Mouse (Mus musculus): ENCODE measurements around the gene Vip. TPM values are rescaled to one million over a fixed set of nuclear protein-coding genes. Genes with fewer than 3 reads are reported as not detected.
A peak's percentile ranks its signal among the peaks of the same experiment; 100 is the strongest.

The Vip gene
- polyA plus RNA-seq (2015; fragmentation: Nextera tagmentation; extraction: Ambion mirVana): not detected in 2 replicates

DNA sequence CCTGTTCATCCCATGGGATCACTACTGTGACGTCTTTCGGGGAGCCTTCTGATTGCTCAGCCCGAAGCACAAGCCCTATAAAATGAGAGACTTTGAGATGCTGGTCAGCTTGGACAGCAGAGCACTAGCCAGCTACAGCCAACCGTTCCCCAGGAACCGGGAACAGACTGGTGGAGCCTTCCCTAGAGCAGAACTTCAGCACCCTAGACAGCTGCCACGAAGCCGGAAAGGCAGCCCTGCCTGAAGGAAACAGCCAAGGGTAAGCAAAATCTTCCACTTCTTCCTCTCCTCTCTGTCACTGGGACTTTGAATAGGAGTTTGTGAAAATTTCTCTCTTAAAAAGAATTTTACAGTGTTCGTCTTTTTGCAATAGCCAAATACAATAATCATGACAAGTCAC, at the start of gene Vip:
TSS of gene Vip (plus strand) at position 107 of the 400 bp plus-strand sequence.
- WGBS (ENCODE audit: insufficient replicate concordance): 24% methylated on average over 8 of the region's 8 CpGs
- no peak for ATAC-seq
- Histone ChIP-seq H3K27me3 (ENCODE audit: insufficient read depth, low read length) (no peaks in the 10 kb centered on the region), H3K4me2 (ENCODE audit: low read depth, low read length) (no peak within 1 kb of the TSS), H3K36me3 (replicated peaks; ENCODE audit: insufficient read depth, low read length) (no peaks in the 10 kb centered on the region), H3K9me3 (ENCODE audit: low read length) (no peaks in the 10 kb centered on the region), H3K27ac (ENCODE audit: low read depth) (no peak within 1 kb of the TSS), H3K4me3 (ENCODE audit: low read depth, low read length) (no peak within 1 kb of the TSS), H3K9ac (replicated peaks) (no peak within 1 kb of the TSS), H3K4me1 (ENCODE audit: insufficient read depth) (no peaks in the 10 kb centered on the region)
- peak; percentile 29 for DNase-seq
- TF ChIP-seq CTCF (IDR thresholded peaks at IDR 0.05; ENCODE audit: low read depth): no peak
- no peak for TF ChIP-seq EP300 (IDR thresholded peaks at IDR 0.05; ENCODE audit: low read depth)

DNA sequence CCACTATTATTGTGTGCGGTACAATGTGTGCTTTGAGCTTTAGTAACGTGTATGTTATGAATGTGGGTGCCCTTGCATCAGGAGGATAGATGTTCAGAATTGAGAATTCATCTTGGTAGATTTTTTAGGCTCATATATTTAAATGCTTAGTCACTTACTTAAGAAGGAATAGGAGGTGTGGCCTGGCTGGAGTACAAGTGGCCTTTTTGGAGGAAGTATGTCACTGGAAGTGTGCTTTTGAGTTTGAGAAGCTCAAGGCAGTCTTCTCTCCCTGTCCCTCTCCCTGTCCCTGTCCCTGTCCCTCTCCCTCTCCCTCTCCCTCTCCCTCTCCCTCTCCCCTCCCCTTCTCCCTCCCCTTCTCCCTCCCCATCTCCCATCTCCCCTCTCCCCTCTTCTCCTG, 48.0 kb upstream of the Vip start:
- no peak overlapping the region for H3K4me2 ChIP-seq (ENCODE audit: low read depth, low read length)
- WGBS (ENCODE audit: insufficient replicate concordance): 66% methylated on average over 2 of the region's 2 CpGs
- peak overlapping the region; percentile 51 for H3K27ac ChIP-seq (ENCODE audit: low read depth)
- ATAC-seq (no peak), DNase-seq (no peak)
- H3K36me3 ChIP-seq (replicated peaks; ENCODE audit: insufficient read depth, low read length): no peaks in the 10 kb centered on the region
- no peaks in the 10 kb centered on the region for H3K9me3 ChIP-seq (ENCODE audit: low read length)
- TF ChIP-seq EP300 (IDR thresholded peaks at IDR 0.05; ENCODE audit: low read depth) (no peak), CTCF (IDR thresholded peaks at IDR 0.05; ENCODE audit: low read depth) (no peak)
- H3K27me3 ChIP-seq (ENCODE audit: insufficient read depth, low read length): no peaks in the 10 kb centered on the region
- no peak overlapping the region for H3K4me3 ChIP-seq (ENCODE audit: low read depth, low read length)
- H3K9ac ChIP-seq (replicated peaks): no peak overlapping the region
- H3K4me1 ChIP-seq (ENCODE audit: insufficient read depth): no peaks in the 10 kb centered on the region

GRCm38 (mm10) chr10:5591996-5592395, 47.0 kb upstream of the Vip start:
- H3K36me3 ChIP-seq (replicated peaks; ENCODE audit: insufficient read depth, low read length): no peaks in the 10 kb centered on the region
- DNase-seq (no peak), ATAC-seq (peak; percentile 17; the same call in 1 of the 2 replicates)
- WGBS (ENCODE audit: insufficient replicate concordance): 51% methylated on average over 4 of the region's 4 CpGs
- H3K4me2 ChIP-seq (ENCODE audit: low read depth, low read length): no peak overlapping the region
- H3K9ac ChIP-seq (replicated peaks): no peak overlapping the region
- no peaks in the 10 kb centered on the region for H3K9me3 ChIP-seq (ENCODE audit: low read length)
- peak overlapping the region; percentile 51; the same call in 1 of the 2 replicates for H3K27ac ChIP-seq (ENCODE audit: low read depth)
- no peaks in the 10 kb centered on the region for H3K4me1 ChIP-seq (ENCODE audit: insufficient read depth)
- no peaks in the 10 kb centered on the region for H3K27me3 ChIP-seq (ENCODE audit: insufficient read depth, low read length)
- TF ChIP-seq CTCF (IDR thresholded peaks at IDR 0.05; ENCODE audit: low read depth) (no peak), EP300 (IDR thresholded peaks at IDR 0.05; ENCODE audit: low read depth) (0 out of 2 replicates have a peak, but pooled peaks have one; percentile 14)
- no peak overlapping the region for H3K4me3 ChIP-seq (ENCODE audit: low read depth, low read length)

DNA sequence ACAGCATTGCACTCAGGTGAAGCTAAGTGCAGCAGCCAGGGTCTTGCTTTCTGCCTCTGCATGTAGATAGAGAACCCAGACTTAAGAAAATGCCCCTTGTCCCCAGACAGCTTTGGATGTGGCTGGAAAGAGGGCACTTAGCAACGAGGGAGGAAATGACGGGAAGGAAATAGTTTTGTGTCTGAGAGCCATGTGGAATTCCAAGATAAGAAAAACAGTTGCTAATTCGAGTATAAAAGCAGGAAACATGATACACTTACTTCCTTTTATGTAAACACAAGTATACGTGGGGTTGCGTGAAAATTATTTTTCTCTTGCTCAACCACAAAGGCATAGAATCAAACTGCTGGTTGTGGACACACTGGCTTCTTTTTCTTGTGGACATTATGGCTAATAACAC, 45.6 kb upstream of the Vip start, which contains the start of gene Myct1:
TSS of gene Myct1 (plus strand) at position 312 of the 400 bp plus-strand sequence.
- 16% methylated on average over 5 of the region's 5 CpGs for WGBS (ENCODE audit: insufficient replicate concordance)
- DNase-seq: no peak
- H3K4me3 ChIP-seq (ENCODE audit: low read depth, low read length): peak within 1 kb of the TSS; percentile 18
- no peak within 1 kb of the TSS for H3K9ac ChIP-seq (replicated peaks)
- no peaks in the 10 kb centered on the region for H3K36me3 ChIP-seq (replicated peaks; ENCODE audit: insufficient read depth, low read length)
- H3K4me1 ChIP-seq (ENCODE audit: insufficient read depth): no peaks in the 10 kb centered on the region
- H3K27me3 ChIP-seq (ENCODE audit: insufficient read depth, low read length): no peaks in the 10 kb centered on the region
- no peak within 1 kb of the TSS for H3K27ac ChIP-seq (ENCODE audit: low read depth)
- no peak for ATAC-seq
- no peaks in the 10 kb centered on the region for H3K9me3 ChIP-seq (ENCODE audit: low read length)
- peak; percentile 77 for TF ChIP-seq EP300 (IDR thresholded peaks at IDR 0.05; ENCODE audit: low read depth)
- no peak for TF ChIP-seq CTCF (IDR thresholded peaks at IDR 0.05; ENCODE audit: low read depth)
- H3K4me2 ChIP-seq (ENCODE audit: low read depth, low read length): no peak within 1 kb of the TSS

GRCm38 (mm10) chr10:5594457-5594856, 44.6 kb upstream of the Vip start:
- no peak overlapping the region for H3K9ac ChIP-seq (replicated peaks)
- TF ChIP-seq CTCF (IDR thresholded peaks at IDR 0.05; ENCODE audit: low read depth): no peak
- no peak for TF ChIP-seq EP300 (IDR thresholded peaks at IDR 0.05; ENCODE audit: low read depth)
- peak overlapping the region; percentile 18 for H3K4me3 ChIP-seq (ENCODE audit: low read depth, low read length)
- no peak overlapping the region for H3K4me2 ChIP-seq (ENCODE audit: low read depth, low read length)
- no peak for DNase-seq
- H3K27me3 ChIP-seq (ENCODE audit: insufficient read depth, low read length): no peaks in the 10 kb centered on the region
- no peak for ATAC-seq
- 37% methylated on average over 5 of the region's 5 CpGs for WGBS (ENCODE audit: insufficient replicate concordance)
- no peaks in the 10 kb centered on the region for H3K4me1 ChIP-seq (ENCODE audit: insufficient read depth)
- no peaks in the 10 kb centered on the region for H3K36me3 ChIP-seq (replicated peaks; ENCODE audit: insufficient read depth, low read length)
- no peak overlapping the region for H3K27ac ChIP-seq (ENCODE audit: low read depth)
- H3K9me3 ChIP-seq (ENCODE audit: low read length): no peaks in the 10 kb centered on the region

DNA sequence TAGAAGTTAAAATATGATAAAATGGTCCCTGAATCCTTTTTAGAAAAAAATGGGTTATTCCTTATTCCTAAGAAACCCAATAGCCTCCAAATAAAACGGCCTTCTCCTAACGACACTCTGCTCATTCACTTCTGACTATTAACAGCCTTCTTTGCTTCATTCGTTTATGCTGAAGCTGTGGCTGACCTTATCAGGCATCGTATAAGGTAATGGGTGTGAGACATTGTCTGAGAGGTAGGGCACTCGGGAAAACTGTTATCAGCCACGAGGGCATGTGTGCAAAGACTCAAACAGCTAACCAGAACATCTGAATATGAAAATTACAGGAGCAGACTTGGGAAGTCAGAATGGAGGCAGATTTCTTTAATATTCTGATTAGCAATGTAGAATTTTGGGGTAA, 42.5 kb upstream of the Vip start:
- 32% methylated on average over 6 of the region's 6 CpGs for WGBS (ENCODE audit: insufficient replicate concordance)
- Histone ChIP-seq H3K4me2 (ENCODE audit: low read depth, low read length) (0 out of 2 replicates have a peak overlapping the region, but pooled peaks have one; percentile 13), H3K4me3 (ENCODE audit: low read depth, low read length) (no peak overlapping the region), H3K9me3 (ENCODE audit: low read length) (no peaks in the 10 kb centered on the region), H3K27me3 (ENCODE audit: insufficient read depth, low read length) (no peaks in the 10 kb centered on the region), H3K9ac (replicated peaks) (no peak overlapping the region), H3K4me1 (ENCODE audit: insufficient read depth) (no peaks in the 10 kb centered on the region), H3K36me3 (replicated peaks; ENCODE audit: insufficient read depth, low read length) (no peaks in the 10 kb centered on the region), H3K27ac (ENCODE audit: low read depth) (no peak overlapping the region)
- ATAC-seq (no peak), DNase-seq (no peak)
- TF ChIP-seq EP300 (IDR thresholded peaks at IDR 0.05; ENCODE audit: low read depth) (no peak), CTCF (IDR thresholded peaks at IDR 0.05; ENCODE audit: low read depth) (no peak)
